Mouse (Mus musculus) induced T-regulatory cell, adult 2 months (primary cell): ENCODE measurements around the gene 1700024B05Rik.
"Not testable (repeated sequence)": the region's sequence is repeated elsewhere in the genome, so short reads cannot be mapped to it uniquely, and the experiment has no call there.

ENCODE experiments used
- DNase-seq: peaks from one replicate; pipeline ENCODE4 v3.0.0-alpha.2; 2012; ENCODE audit warnings: low read depth

The 1700024B05Rik gene

DNA sequence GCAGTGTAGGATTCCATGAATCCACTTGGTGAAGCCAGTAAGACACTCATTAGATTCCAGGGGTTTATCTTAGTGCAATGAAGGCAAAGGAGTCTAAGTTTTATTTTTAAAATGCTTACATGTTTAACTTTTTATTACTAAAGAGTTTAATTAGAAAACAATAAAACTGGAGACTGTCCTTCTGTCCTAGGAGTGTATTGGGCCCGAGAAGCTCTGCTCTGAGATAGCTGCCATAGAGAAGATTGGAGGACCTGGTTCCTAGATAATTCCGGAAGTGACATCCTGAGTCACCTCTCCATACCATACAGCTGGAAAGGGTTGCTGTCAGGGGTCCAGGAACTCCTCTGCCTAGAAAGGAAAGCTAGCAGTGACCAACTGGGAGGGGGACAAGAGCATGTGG, at the start of gene 1700024B05Rik:
1700024B05Rik (plus strand) TSS at position 301 of the 400 bp plus-strand sequence.
- not testable (repeated sequence) for DNase-seq

DNA sequence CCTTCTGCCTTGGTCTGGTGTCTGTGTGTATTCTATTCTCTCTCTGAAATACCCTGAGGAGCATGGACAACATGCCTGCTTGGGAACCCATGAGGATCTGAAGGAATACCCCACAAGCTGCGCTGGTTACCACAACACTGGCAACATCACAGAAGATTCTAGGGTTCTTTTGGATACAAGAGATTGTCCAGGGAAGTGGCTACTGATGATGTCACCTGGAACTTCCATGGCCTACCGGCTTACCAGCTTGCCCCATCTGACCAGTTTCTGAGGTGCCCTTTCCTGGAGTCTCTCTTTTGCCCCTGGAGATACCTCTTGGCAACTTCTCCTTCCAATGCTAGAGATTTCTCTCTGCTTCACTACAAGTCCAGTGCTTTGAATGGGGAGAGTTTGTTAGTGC, 36.6 kb upstream of the 1700024B05Rik start, which contains the start of gene Gm7980:
Gm7980 (minus strand) TSS at position 101 of the 400 bp plus-strand sequence.
- DNase-seq = not testable (repeated sequence)

DNA sequence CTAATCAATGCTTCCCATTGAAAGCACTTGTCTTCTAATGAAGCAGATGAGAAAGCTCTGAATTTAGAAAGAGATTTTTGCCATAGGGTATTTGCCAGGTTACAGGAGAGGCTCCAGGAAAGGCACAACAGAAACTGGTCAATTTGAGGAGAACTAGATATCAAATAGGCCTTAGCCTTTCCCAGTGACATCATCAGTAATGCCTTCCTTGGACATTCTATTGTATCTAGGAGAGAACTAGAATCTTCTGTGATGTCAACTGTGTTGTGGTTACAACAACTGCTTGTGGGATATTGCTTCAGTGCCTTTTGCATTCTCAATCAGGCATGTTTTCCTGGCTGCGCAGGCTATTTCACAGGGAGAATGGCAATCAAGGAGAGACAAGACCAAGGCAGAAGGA, 19.1 kb upstream of the 1700024B05Rik start, which contains the start of gene 1700049E17Rik1:
1700049E17Rik1 (plus strand) TSS at position 301 of the 400 bp plus-strand sequence.
- DNase-seq = not testable (repeated sequence)

DNA sequence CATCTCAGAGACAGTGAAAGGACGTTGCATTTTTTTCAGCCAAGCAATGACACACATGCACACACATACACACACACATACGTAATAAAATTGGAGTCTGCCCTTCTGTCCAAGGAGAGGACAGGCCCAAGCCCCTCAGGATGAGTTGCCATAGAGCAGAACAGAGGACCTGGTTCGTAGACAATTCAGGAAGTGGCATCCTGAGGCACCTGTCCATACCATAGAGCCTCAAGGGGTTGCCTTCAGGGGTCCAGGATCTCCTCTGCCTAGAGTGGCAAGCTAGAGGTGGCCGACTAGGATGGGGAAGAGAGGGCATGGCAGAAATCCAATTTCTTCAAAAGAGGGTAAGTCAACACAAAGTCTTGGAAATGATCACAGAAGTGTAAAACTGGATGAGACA, 20.3 kb downstream of the 1700024B05Rik start:
- not testable (repeated sequence) for DNase-seq

DNA sequence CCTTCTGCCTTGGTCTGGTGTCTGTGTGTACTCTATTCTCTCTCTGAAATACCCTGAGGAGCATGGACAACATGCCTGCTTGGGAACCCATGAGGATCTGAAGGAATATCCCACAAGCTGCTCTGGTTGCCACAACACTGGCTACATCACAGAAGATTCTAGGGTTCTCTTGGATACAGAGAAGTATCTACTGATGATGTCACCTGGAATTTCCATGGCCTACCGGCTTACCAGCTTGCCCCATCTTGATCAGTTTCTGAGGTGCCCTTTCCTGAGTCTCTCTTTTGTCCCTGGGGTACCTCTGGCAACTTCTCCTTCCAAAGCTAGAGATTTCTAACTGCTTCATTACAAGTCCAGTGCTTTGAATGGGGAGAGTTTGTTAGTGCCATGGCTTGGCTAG, 24.0 kb downstream of the 1700024B05Rik start, which contains the start of gene Gm6401:
Gm6401 (minus strand) TSS at position 101 of the 400 bp plus-strand sequence.
- DNase-seq = not testable (repeated sequence)

DNA sequence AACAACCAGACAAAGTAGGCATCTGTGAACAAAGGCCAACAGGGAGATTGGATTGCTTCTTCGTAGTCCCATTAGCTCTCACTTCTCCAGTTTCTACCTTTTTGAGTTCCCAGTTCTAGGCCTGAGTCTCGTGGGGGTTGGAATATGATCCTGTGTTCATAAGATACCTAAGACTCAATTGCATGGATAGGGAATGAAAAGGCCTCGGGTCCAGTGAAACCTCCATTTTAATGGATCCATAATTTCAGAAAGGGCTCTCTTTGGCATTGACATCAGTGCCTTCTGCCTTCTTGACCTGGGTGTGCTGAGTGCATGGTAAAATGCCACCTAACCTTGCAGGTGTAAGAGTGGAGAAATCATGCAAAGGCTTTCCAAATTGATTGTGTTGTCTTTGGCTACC, 24.8 kb downstream of the 1700024B05Rik start:
- DNase-seq = not testable (repeated sequence)

DNA sequence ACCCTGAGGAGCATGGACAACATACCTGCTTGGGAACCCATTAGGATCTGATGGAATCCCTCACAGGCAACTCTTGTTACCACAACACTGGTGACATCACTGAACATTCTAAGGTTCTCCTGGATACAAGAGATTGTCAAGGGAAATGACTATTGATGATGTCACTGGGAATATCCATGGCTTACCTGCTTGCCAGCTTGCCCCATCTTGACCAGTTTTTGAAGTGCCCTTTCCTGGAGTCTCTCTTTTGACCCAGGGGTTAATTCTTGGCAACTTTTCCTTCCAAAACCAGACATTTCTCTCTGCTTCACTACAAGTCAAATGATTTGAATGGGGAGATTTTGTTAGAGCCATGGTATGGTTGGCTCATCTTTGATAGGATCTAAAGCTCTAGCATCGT, 39.4 kb downstream of the 1700024B05Rik start, which contains the start of gene Gm3543:
Gm3543 (minus strand) TSS at position 101 of the 400 bp plus-strand sequence.
- DNase-seq = not testable (repeated sequence)
